Mouse (Mus musculus) hindlimb bud, embryonic 11.5 days (tissue): ENCODE results near the gene Med16.

Experiments
- DNase-seq: peaks from one replicate; pipeline ENCODE4 v3.0.0-alpha.2; 2012; ENCODE audit warnings: low read depth, low spot score; ENCODE audit errors: extremely low spot score

Gene Med16

DNA sequence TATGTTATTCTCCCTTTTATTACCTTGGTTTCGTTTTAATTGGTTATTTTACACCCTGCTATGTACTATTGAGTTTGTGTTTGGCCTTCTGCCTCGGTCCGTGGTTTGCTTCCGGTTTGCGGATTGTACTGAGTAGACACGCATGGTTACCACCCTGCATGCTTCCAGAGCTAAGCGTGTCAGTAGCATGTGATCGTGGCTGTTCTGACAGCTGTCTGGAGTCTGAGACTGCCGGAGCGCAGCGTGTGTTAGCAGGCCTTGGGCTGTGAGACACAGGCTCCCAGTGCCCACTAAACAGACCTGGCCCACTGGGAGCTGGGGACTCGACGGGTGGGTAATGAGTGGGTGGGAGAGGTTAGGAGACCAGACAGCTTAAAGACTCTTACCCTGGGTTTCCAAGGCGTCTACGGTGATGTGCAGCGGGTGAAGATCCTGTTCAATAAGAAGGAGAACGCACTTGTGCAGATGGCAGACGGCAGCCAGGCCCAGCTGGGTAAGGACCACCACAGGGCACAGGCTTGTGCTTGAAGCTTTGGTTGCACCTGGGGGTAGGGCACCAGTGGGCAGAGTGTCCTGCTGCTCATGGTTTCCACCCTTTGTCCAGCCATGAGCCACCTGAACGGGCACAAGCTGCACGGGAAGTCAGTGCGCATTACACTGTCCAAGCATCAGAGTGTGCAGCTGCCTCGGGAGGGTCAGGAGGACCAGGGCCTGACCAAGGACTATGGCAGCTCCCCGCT is 46.5 kb downstream of the Med16 start:
- DNase-seq: no peak

DNA sequence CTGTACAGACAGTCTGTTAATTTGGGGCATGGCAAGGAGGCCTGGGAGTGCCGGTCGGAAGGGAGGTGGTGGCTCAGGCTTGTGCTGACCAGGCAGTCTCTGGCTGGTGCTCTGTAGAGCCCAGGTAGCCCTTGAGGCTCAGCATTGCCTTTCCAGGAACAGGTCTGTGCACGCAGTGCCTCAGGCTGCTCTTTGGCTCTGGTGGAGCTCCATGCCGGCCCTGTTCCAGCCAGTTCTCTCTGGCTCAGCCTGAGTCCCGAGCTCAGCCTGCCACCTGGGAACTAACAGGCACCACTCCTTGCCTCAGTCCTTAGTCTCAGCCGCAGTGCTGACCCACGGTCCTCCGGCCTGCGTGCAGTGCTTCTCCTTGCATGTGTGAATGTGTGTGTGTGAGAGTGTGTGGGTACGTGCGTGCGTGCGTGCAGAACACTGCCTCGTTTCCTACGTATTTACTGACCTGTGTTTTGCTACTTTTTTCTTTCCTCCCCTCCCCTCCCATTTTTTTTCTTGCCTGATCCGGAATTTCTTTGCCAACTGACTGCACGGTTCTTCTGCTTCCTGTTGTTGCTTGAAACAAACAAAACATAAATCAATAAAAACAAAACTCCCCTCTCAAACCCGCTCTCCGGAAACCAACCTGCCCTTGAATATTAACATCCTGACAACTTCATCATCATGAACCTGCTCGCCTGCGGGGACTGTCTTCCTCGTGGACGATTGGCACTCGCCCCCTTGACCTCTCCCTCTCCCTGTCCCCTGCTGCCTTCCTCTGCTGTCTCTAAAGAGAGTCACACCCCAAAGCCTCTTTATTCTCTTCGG is 47.3 kb downstream of the Med16 start:
- no peak for DNase-seq

DNA sequence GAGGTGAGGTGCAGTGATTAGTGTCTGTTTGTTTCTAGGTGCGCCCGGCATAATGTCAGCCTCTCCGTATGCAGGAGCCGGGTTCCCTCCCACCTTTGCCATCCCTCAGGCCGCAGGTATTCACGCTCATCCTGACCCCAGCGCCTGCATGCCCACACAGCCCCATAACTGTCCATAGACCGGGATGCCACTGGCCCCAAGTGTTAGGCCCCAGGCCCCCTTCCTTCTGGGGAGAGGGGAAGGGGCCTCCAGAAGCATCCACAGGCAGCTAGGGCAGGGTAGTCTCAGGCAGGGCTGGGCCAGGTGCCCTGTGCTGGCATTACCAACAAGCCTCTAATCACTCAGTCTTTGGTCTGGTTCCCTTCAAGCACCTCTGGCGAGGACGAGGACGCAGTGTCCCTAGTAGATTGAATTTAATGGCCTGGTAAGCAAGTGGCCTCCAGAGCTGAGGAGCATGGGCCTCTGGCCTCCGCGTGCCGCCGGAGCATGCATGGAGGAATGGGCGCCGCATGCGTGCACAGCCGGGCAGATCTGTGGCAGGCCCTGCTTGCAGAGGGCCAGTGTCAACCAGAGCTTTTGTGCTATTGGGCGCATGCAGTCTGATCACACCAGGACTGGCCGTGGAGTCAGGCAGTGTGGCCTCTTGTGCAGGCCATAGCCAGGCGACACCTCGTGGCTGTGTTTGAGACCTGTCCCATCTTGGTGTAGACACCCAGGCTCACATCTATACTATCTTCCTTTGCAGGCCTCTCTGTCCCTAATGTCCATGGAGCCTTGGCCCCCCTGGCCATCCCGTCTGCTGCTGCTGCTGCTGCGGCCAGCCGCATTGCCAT is 48.4 kb downstream of the Med16 start:
- no peak for DNase-seq

DNA sequence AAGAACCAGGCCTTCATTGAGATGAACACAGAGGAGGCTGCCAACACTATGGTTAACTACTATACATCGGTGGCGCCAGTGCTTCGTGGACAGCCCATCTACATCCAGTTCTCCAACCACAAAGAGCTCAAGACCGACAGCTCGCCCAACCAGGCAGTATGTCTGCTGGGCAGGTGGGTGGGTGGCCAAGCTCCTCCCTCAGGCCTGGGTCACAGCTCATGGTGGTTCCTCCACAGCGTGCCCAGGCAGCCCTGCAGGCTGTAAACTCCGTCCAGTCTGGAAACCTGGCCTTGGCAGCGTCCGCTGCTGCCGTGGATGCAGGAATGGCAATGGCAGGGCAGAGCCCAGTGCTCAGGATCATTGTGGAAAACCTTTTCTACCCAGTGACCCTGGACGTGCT is 49.6 kb downstream of the Med16 start:
- no peak for DNase-seq

DNA sequence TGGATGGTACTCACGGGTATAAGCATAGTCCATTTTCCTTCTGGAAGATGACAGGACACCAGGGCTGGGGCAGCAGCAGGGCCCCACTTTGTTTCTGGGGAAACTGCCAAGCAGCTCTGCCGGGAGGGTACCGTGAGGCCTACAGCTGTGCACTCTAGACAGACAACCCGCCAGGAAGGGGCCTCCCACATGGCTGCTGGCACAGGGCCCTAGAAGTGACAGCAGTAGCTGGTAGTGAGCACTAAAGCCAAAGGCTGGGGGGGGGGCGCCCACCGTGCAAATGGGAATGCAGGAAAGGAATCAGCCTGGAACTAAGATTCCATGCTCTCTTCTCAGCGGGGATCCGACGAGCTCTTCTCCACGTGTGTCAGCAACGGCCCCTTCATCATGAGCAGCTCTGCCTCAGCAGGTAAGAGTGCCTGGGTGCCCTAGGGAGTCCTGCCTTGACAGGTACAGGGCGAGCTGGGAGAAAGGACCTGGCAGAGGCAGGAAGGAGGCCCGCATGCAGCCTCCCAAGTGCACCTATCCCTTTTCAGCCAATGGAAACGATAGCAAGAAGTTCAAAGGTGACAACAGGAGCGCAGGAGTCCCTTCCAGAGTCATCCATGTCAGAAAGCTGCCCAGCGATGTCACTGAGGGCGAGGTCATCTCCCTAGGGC is 50.2 kb downstream of the Med16 start:
- no peak for DNase-seq

DNA sequence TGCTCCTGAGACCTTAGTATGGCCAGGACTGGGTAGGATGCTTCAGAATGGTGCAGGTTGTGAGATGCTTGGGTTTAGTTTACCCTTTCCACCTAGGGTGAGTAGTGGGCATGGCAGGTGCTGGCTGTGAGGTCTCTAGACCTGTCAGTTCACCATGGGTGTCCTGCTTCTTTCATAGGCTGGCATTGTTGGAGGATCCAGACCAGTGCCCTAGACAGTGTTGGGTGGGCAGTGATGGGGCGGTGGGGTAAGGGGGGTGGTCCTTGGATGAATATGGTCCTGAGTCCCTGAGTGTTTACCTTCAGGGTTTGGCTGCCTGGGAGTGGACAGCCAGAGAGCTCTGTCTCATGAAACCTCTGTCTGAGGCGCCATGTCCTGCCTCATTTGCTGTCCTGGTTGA is 50.8 kb downstream of the Med16 start:
- DNase-seq: no peak

DNA sequence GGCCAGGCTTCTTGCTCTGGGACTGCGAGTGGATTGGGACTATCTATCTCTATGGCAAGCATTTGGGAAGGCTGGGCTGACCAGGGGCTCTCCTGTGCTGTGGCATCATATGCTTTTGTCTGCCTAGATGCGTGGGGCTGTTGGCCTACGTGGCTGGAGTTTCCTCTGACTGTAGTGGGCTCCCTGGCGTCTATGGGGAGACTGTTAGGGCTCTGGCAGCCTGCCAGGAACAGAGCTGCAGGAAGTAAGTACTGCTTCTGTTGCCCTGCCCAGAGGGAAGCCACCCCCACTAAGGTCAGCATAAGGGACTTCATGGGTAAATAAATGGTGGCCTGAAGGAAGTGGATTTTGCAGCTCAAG is 51.3 kb downstream of the Med16 start:
- DNase-seq: no peak

DNA sequence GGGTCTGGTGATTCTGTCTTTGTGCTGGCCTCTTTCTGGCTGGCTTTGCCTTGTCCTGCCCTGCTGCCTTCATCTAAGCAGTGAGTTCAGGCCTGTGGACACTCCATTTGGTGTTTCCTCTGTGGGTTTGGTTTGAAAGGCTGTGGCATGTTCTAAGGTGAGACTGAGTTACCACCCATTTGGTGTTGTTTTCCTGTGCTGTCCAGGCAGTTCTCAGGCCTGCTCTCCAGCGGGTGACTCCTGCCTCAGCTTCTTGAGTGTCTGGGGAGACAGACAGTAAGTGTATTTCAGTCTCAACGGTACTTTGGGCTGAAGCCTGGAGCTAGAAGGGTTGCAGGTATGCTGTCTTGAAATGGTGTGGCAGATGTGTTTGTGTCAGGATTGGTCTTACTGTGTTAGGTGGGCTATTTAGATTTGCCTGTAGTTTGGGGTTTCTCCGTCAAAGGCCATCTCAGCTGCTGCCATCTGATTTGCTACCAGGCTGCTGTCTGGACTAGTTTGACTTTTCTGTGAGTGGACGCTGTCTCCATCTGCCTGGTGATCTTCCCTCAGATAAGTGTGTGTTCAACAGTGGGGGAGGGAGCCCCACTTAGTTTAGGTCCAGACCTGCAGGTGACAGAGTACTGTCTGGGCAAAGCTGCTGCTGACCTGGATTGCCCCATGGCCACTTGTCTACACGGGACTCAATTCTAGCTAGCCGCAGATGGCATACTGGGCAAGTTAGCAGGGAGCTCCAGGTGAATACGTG is 51.8 kb downstream of the Med16 start:
- DNase-seq: no peak

DNA sequence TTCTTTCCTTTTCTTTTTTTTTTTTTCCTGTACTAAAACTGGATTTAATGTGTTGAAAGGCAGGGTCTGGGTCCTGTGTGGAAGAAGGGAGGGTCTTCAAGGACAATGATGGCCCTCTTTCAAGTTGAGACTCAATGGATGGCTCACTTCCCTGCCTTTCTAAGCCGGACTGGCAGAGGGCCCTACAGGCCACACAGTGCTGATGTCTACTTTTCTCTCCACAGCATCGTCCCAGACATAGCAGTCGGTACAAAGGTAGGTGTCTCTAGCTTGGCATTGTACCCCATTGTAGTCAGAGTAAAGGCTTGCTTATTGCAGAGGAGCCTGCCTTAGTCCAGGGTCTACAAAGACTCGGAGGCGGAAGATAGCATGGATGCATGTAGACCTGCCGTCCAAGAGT is 52.4 kb downstream of the Med16 start:
- DNase-seq: no peak

DNA sequence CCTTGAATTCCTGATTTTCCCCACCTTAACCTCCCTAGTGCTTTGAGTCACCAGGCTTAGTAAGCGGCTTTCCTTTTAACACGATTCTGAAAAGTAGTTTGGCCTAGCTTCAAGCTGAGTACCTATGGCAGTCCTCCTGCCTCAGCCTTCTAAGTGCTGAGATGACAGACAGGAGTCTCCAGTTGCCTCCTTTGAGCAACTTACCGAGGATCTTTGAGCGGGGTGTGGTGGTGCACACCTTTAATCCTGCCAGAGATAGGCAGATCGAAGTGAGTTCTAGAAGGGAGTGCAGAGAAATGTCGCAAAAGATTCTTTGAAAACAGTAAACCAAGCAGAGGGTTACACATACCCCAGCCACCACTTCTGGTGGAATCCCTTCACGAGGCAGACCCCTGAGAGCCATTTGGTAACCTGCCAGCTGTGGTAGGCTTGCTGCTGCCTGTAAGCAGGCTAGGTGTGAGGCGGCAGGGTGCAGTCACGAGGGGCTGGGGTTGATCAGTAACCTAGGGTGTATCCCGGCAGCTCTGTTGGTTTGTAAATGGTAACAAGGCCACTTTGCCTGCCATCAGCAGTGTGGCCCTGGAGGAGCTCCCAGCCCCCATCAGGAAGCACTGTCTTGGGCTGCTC is 53.1 kb downstream of the Med16 start:
- DNase-seq: no peak

DNA sequence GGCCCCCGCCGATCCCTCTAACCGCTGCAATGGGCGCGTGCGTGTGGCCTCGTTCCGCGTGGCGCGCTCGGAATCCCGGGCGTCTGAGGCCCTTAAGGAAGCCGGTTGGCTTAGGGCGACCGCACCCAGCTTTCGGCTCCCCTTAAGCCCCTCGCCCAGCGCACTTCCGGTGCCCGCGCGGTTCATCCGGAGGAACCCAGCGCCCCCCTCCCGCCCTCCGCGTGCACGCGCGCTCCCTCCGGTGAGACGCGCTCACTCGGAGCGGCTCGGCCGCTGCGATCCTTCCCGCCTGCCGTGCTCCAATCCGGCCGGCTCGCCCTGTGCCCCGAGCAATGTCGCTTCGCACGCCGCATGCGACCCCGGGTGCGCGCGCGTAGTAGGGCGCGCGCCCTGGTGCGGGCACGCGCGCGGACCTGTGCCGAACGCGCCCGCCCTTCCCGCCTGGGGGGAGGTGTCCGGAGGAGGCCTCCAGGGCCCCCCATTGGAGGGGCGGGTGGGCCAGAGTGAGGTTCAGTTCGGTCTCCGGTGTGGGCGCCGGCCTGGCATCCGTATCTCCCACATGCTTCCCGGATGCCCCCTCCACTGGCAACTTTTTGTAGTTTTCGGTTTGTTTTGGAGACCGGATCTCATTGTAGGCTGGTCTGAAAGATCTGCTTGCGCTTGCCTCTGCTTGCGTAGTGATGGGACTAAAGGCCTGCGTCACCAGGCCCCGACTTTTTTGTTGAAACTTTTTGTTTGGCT is 53.8 kb downstream of the Med16 start:
- DNase-seq: no peak

DNA sequence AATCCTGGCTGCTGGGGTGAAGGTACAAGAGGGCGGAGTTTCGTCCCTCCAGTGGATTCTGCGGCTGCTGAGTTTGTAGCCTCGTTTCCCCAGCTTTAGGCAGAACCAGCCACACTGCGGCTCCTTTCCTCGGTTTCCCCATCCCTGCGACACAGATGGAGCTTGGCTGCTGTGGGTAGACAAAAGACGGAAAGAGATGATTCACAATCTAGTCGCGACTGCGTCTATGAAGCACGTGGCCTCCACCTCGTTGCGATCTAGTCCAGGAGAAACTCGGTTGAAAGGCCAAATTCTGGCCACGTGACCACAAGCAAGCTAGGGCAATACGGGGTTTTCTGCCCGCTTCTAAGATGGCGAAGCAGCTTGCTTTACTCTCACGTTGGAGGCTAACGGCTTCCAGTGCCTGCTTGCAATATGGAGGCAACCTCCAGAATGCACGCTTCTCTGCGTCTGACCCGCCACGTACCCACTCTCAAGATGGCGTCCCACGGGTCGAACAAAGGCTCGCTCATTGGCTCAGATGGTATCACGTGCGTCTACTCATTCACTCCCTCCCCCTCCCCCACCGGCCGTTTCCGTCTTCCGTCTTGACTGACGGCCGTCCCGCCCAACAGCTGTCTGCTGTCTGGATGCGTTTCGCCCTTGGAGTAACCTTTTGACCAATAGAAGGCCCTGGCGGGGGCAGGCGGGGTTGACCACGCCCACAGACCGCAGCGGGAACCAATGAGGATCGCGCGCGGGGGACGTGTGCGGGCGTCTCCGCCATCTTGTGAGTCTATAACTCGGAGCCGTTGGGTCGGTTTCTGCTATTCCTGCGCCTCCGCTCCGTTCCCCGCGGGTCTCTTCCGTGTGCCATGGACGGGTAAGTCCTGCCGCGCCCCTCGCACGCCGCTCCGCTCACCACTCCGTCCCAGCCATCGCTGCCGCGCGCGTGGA is 54.6 kb downstream of the Med16 start, which contains the start of gene Ptbp1:
Gene Ptbp1 (plus strand): TSS at position 568 of the 936 bp plus-strand sequence.
- DNase-seq: peak; percentile 98

DNA sequence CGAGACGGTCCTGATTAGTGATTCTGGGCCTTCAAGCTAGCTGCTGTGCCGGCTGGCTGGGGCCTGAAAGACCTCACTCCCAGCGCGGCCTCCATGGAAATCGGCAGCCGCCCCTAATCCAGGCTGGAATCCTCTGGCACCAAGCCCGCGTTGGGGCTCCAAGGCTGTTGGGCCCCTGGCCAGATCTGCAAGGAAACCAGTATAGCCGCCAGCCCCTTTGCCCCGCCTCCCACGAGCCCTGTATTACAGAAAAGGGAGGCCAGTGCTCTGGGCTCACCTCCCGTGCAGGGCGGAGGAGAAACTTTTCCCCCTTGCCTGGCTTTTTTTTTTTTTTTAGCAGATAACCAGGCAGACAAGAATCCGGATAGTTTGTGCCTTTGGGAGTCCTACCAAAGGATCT is 55.3 kb downstream of the Med16 start:
- DNase-seq: no peak

DNA sequence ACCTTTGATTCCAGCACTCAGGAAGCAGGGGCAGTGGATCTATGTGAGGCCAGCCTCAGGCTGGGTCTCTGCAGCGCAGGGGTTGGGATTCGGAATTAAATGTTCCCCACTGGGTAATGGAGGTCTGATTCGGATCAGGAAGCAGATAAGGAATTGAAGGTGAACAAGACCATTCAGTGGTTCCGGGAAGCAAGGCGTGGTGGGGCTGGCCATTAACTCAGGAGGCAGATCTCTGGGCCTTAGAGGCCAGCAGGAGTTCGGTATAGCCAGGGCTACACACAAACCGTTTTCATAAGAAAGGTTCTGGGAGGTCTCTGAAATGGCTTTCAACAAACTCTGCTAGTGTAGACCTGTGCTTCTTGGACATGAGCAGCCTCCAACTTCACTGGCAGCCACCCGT is 55.9 kb downstream of the Med16 start:
- DNase-seq: no peak

DNA sequence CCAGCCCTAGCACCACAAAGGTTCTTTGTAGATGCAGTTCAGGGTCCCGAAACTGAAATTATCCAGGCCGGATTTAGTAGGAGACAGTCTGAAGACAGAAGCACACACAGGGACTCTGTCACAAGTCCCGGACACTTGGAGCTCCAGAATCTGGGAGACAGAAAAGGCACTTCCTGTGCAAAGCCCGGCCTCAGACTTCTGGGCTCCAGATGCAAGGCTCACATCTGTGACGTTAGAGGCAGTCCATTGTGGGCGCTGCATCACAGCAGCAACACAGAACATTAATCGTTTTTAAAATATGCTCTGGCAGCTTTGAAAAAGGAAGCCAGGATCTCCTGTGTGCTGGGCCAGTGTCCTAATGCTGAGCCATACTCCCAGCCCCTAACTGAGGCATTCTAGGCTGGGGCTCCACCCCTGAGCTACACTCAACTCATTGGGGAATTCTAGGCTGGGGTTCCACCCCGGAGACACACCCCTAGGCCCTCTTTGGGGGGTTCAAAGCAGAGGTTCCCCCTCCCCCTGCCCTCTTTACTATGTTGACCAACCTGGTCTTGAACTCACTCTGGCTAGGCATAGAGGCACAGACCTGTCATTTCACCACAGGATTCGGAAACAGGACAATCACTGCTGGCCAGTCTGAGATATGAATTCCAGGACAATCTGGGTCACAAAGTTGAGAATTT is 56.5 kb downstream of the Med16 start:
- DNase-seq: no peak

DNA sequence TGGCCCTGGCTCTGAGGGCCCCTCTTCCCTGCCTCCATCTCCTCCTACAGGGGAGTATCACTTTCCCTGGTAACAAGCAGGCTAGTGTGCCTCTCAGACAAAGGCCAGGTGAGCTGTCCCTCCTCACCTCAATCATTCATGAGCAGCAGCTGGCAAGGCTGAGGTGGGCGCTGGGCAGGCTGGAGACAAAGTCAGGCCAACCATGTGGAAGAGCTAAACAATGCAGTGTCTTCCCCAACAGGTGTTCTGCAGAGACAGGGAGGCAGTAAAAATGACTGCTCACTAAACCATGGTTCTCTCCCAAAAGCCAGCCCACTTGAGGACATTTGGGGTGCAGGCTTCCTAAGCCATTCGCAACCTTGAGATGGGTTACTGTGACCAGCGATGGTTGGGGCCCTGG is 57.1 kb downstream of the Med16 start:
- no peak for DNase-seq

DNA sequence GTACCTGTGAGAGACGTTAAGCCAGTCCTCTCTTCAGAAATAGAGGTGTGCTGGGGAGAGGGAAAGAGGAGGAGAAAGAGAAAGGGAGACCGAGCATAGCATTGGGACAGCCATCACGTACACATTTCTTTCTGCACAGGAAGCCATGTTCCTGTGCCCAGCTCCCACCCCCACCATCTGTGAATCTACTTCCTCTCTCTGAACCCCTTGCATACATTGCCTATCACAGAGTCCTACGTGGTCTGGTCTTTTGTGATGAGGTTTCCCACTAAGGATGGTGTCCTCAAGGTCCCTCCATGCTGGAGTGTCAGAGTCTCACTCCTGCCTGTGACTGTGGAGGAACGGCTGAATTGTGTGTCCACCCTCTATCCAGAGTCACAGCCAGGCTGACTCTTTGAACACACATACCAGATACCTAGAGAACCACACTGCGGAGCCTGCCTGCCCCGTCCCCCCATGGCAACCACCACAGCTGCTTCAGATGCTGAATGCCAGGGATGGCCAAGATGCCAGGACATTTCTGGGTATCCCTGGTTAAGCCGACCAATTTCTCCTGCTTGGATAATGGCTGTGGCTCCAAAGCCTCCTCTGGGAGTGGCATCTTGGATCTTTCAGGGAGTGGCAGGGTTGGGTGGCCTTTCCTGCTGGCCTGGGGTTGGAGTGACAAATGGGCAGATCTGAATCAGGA is 58.6 kb downstream of the Med16 start:
- DNase-seq: no peak
